Mouse (Mus musculus) stomach, postnatal 0 days (tissue): ENCODE results near the gene Ints12. TPM values are rescaled to one million over a fixed set of nuclear protein-coding genes. Genes with fewer than 3 reads are reported as not detected.

ENCODE experiments used
- ATAC-seq: fragments of 200-750 bp; cut with Nextera tagmentation; 2 replicates; pipeline ENCODE4 v1.8.0; 2017; ENCODE audit not compliant: low FRiP score, low TSS enrichment
- DNase-seq: peaks from one replicate; pipeline ENCODE4 v3.0.0-alpha.2; 2016; ENCODE audit warnings: low spot score
- H3K27ac ChIP-seq: fragments of 300-500 bp; sonication (generic); replicated peaks from 2 replicates; pipeline ENCODE4 v1.5.1; 2014; ENCODE audit warnings: mild to moderate bottlenecking, control low read depth
- H3K27me3 ChIP-seq: fragments of 300-500 bp; sonication (generic); 2 replicates; pipeline ENCODE4 v1.6.1; 2014; ENCODE audit warnings: low read length; ENCODE audit not compliant: control insufficient read depth, insufficient read depth
- H3K36me3 ChIP-seq: fragments of 300-500 bp; sonication (generic); 2 replicates; pipeline ENCODE4 v1.6.1; 2014; ENCODE audit warnings: low read length, mixed read lengths; ENCODE audit not compliant: control insufficient read depth, insufficient read depth
- H3K4me1 ChIP-seq: fragments of 300-500 bp; sonication (generic); replicated peaks from 2 replicates; pipeline ENCODE4 v1.6.1; 2014; ENCODE audit warnings: antibody characterized with exemption; ENCODE audit not compliant: control insufficient read depth, insufficient read depth
- H3K4me2 ChIP-seq: fragments of 300-500 bp; sonication (generic); replicated peaks from 2 replicates; pipeline ENCODE4 v1.6.1; 2014; ENCODE audit warnings: low read depth, mild to moderate bottlenecking, control low read depth, moderate library complexity
- H3K4me3 ChIP-seq: fragments of 300-500 bp; sonication (generic); 2 replicates; pipeline ENCODE4 v1.5.1; 2014; ENCODE audit warnings: low read depth, low read length, control low read depth
- H3K9ac ChIP-seq: fragments of 300-500 bp; sonication (generic); 2 replicates; pipeline ENCODE4 v1.6.1; 2014; ENCODE audit warnings: mild to moderate bottlenecking, low read length, control low read depth, mixed read lengths
- H3K9me3 ChIP-seq: fragments of 300-500 bp; sonication (generic); 2 replicates; pipeline ENCODE4 v1.6.1; 2016; ENCODE audit warnings: low read length; ENCODE audit not compliant: control insufficient read depth
- CTCF ChIP-seq: IDR thresholded peaks from 2 replicates; pipeline ENCODE4 v1.5.1; 2016; ENCODE audit warnings: antibody characterized with exemption, low read depth, mild to moderate bottlenecking, moderate library complexity
- EP300 ChIP-seq: optimal IDR thresholded peaks from 2 replicates; pipeline ENCODE3; 2016; ENCODE audit warnings: antibody characterized with exemption
- WGBS: fragments of 180-500 bp; shearing (Covaris S2); extraction: QIAGEN DNeasy Blood & Tissue Kit; methylation state at CpG from one replicate; pipeline ENCODE4 v1.1.7; 2014; 5-methylcytosine and 5-hydroxymethylcytosine counted together
- polyA plus RNA-seq: library from polyadenylated mRNA; unstranded; fragments of >200 nt; fragmentation: Nextera tagmentation; extraction: Ambion mirVana; gene quantifications from 2 replicates; pipeline ENCODE4 v1.2.1, GENCODE M21; 2015

Ints12 gene
- polyA plus RNA-seq, 1 experiment from 2014 or later: 14.2 TPM

DNA sequence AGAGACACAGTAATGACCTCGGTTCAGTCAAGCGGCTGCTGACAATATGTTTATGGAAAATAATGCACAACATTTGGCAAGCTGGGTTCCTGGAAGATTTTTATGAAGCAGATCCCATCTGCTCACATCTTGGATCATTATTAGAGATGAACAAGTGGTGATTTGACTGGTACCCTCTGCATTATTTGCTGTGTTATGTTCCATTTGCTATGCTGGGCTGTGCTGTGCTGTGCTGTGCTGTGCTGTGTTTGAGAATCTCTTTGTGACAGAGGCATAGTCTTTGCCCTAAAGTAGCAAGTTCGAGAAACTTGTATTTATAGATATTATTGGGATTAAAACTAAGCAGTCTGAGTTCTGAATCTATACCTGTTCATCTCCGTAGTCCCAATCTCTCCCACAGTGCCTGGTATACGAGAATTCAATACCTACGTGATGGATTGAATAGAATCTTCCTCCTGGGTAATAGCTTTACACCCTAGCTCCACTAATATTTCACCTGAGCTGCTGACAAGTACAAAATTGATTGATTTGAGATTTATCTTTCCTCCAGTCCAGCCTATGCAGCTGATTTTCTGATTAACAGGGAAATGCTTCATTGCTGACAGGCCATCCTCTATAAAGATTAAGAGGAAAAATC lies 53.0 kb downstream of the Ints12 start:
- Histone ChIP-seq H3K4me2 (no peak overlapping the region), H3K27me3 (no peaks in the 10 kb centered on the region), H3K9me3 (no peaks in the 10 kb centered on the region), H3K4me3 (no peak overlapping the region), H3K27ac (no peak overlapping the region), H3K36me3 (no peaks in the 10 kb centered on the region), H3K9ac (no peak overlapping the region), H3K4me1 (no peaks in the 10 kb centered on the region)
- TF ChIP-seq EP300 (no peak), CTCF (no peak)
- 71% methylated on average over 6 of the region's 6 CpGs for WGBS
- no peak for ATAC-seq
- DNase-seq: no peak

DNA sequence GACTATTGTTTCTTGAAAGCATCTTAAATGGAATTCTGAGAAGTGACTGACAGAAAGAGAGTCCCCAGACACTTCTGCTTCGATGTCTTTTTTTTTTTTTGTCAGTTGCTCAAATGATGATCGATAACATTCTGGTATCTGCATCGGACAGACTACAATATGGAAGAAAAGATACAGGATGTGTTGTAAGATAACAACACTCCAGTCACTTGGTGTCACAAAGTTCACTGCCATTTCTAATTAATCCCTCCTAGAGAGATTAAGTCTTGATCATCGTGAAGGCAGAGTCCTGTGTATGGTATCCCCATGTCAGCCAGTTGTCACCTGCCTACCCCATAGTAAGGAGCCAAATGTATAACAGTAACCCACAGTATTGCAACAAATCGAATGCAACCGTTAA lies 60.0 kb downstream of the Ints12 start:
- no peak overlapping the region for H3K27ac ChIP-seq
- TF ChIP-seq EP300: no peak
- TF ChIP-seq CTCF: no peak
- no peak for ATAC-seq
- no peak for DNase-seq
- no peak overlapping the region for H3K4me3 ChIP-seq
- no peaks in the 10 kb centered on the region for H3K4me1 ChIP-seq
- no peak overlapping the region for H3K4me2 ChIP-seq
- H3K9ac ChIP-seq: no peak overlapping the region
- no peaks in the 10 kb centered on the region for H3K36me3 ChIP-seq
- no peaks in the 10 kb centered on the region for H3K9me3 ChIP-seq
- H3K27me3 ChIP-seq: no peaks in the 10 kb centered on the region
- WGBS: 92% methylated on average over 6 of the region's 6 CpGs

DNA sequence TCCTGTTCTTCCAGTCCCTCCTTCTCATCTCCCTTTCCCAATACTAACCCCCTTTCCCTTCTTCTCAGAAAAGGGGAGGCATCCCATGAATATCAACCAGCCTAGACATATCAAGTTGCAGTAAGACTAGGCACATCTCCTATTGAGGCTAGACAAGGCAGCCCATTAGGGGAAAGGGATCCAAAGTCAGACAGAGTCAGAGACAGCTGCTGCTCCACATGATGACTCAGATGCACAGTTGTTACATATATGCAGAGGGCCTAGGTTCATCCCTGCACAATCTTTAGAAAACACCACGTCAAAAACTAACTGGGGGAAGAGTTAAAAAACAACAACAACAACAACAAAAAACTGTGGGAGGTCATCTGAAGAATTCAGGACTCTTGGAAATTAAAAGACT lies 61.2 kb downstream of the Ints12 start:
- H3K9ac ChIP-seq: no peak overlapping the region
- H3K4me3 ChIP-seq: no peak overlapping the region
- 56% methylated on average over 1 of the region's 1 CpGs for whole genome bisulfite sequencing
- H3K4me2 ChIP-seq: no peak overlapping the region
- DNase-seq: no peak
- H3K27me3 ChIP-seq: no peaks in the 10 kb centered on the region
- no peak for ATAC-seq
- no peaks in the 10 kb centered on the region for H3K9me3 ChIP-seq
- no peak overlapping the region for H3K27ac ChIP-seq
- no peaks in the 10 kb centered on the region for H3K4me1 ChIP-seq
- no peaks in the 10 kb centered on the region for H3K36me3 ChIP-seq
- TF ChIP-seq CTCF (no peak), EP300 (no peak)

DNA sequence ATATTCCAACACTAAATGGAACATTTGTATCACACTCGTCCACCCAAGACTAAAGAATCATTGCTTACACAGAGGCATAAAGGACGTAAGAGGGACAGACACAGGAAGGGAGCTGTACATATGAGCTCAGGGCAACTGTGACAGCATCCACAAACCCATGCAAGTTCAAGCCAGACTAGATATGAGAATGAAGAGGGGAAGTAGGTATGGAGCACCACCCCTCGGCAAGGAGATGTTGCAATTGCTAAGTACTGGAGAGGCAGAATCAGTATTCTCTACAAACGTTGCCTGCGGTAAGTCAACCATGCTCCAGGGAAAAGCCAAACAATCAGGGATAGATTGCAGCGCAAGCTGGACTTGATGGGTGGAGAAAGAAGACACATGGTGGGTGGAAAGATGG lies 62.0 kb downstream of the Ints12 start:
- 62% methylated on average over 6 of the region's 6 CpGs for WGBS
- Histone ChIP-seq H3K27me3 (no peaks in the 10 kb centered on the region), H3K27ac (no peak overlapping the region), H3K36me3 (no peaks in the 10 kb centered on the region), H3K4me3 (no peak overlapping the region), H3K4me2 (no peak overlapping the region), H3K9me3 (no peaks in the 10 kb centered on the region), H3K9ac (no peak overlapping the region), H3K4me1 (no peaks in the 10 kb centered on the region)
- DNase-seq (no peak), ATAC-seq (no peak)
- TF ChIP-seq CTCF: no peak
- TF ChIP-seq EP300: no peak

DNA sequence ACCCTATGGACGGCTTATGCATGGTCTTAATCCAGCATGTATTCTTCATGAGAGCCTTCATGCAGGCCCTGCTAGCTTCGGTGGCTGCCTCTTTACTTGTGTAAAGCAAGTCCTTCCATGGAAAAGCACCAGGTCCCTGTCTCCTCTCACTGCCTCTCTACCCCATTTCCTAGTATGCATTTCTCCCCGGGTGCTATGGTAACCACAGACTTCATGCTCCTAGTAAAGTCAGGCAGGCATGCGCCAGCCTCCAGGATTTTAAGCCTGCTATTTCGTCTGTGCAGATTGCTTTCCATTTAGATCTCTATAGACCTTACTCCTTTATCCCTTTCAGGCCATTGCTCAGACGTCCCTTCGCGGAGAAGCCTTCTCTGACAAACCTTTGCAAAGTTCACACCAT lies 63.0 kb downstream of the Ints12 start:
- Histone ChIP-seq H3K36me3 (no peaks in the 10 kb centered on the region), H3K27ac (no peak overlapping the region), H3K9me3 (no peaks in the 10 kb centered on the region), H3K9ac (no peak overlapping the region), H3K4me2 (no peak overlapping the region), H3K27me3 (no peaks in the 10 kb centered on the region), H3K4me1 (0 out of 2 replicates have a peak, but pooled peaks cover 3% of the 10 kb centered on the region), H3K4me3 (no peak overlapping the region)
- 85% methylated on average over 8 of the region's 8 CpGs for WGBS
- ATAC-seq (no peak), DNase-seq (no peak)
- TF ChIP-seq EP300: no peak
- TF ChIP-seq CTCF: no peak

DNA sequence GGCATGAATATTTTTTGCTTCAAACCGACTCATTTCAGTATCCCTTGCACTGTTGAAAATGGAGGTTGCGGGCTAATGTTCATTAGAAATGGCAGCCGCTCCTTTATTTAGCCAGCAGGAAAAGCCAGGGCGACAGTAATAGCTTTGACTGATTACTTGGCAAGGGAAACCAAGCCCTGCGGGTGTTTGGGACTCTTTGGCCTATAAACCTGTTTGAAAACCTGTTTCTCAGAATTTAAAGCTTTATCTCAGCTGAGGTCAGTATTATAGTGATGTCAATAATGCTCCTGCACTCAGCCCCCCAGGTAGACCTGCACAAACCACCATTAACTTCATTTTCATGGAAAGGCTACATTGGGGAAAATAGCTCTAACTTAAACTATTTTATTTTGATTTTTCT lies 66.6 kb downstream of the Ints12 start:
- ATAC-seq (peak; percentile 92), DNase-seq (peak; percentile 49)
- Histone ChIP-seq H3K27ac (no peak overlapping the region), H3K9me3 (no peaks in the 10 kb centered on the region), H3K27me3 (no peaks in the 10 kb centered on the region), H3K4me1 (0 out of 2 replicates have a peak, but pooled peaks cover 3% of the 10 kb centered on the region), H3K4me3 (no peak overlapping the region), H3K4me2 (no peak overlapping the region), H3K36me3 (no peaks in the 10 kb centered on the region), H3K9ac (no peak overlapping the region)
- 26% methylated on average over 5 of the region's 5 CpGs for WGBS
- no peak for TF ChIP-seq CTCF
- no peak for TF ChIP-seq EP300

Other genes starting within 250 kb of the Ints12 start
- 48.0 and 64.8 TPM in 2 replicates for gene Npnt, start 141.5 kb upstream of the Ints12 start, polyA plus RNA-seq
- 2.5 and 2.8 TPM in 2 replicates for gene Gstcd, start 193 bp downstream of the Ints12 start, polyA plus RNA-seq
- gene Arhgef38, start 143.1 kb downstream of the Ints12 start, polyA plus RNA-seq: 0.23 and 0.53 TPM in 2 replicates
- gene Ppa2, start 218.3 kb downstream of the Ints12 start, polyA plus RNA-seq: 81.2 and 85.7 TPM in 2 replicates